Mouse (Mus musculus): ENCODE data around the gene Smg8. TPM values are rescaled to one million over a fixed set of nuclear protein-coding genes. Genes with fewer than 3 reads are reported as not detected.
"Not testable (repeated sequence)": the region's sequence is repeated elsewhere in the genome, so short reads cannot be mapped to it uniquely, and the experiment has no call there.

The Smg8 gene
- total RNA-seq, 1 experiment from 2014 or later = 22.2 TPM

GRCm38 (mm10) chr11:87048900-87049299 is 37.7 kb downstream of the Smg8 start:
- ATAC-seq (replicated peaks; ENCODE audit: low read depth, poor library complexity, severe bottlenecking) = not testable (repeated sequence)

- no peak for ATAC-seq (replicated peaks; ENCODE audit: low read depth, poor library complexity, severe bottlenecking)
Measured at GRCm38 (mm10) chr11:87046968-87047367, 39.6 kb downstream of the Smg8 start.

GRCm38 (mm10) chr11:87043052-87043451 is 43.5 kb downstream of the Smg8 start:
- ATAC-seq (replicated peaks; ENCODE audit: low read depth, poor library complexity, severe bottlenecking) = no peak

GRCm38 (mm10) chr11:87039307-87039963 is 47.1 kb downstream of the Smg8 start:
- peak; percentile 86 for ATAC-seq (replicated peaks; ENCODE audit: low read depth, poor library complexity, severe bottlenecking)

GRCm38 (mm10) chr11:87036180-87036579 is 50.4 kb downstream of the Smg8 start:
- ATAC-seq (replicated peaks; ENCODE audit: low read depth, poor library complexity, severe bottlenecking) = no peak

GRCm38 (mm10) chr11:87028212-87028611 is 58.4 kb downstream of the Smg8 start:
- ATAC-seq (replicated peaks; ENCODE audit: low read depth, poor library complexity, severe bottlenecking) = peak; percentile 45; the same call in 1 of the 2 replicates

Other genes starting within 250 kb of the Smg8 start
- gene Ypel2, start 93.1 kb downstream of the Smg8 start, total RNA-seq (2017) = 2.4 and 5.3 TPM in 2 replicates
- gene Gdpd1, start 12.7 kb downstream of the Smg8 start, total RNA-seq (2017) = 2.7 and 4.5 TPM in 2 replicates
- gene Prr11, start 21.9 kb upstream of the Smg8 start, total RNA-seq (2017) = 16.3 and 17.2 TPM in 2 replicates
- 38.3 and 41.8 TPM in 2 replicates for gene Ska2, start 22.5 kb upstream of the Smg8 start, total RNA-seq (2017)
- 72.3 and 75.1 TPM in 2 replicates for gene Trim37, start 40.3 kb upstream of the Smg8 start, total RNA-seq (2017)